Mouse (Mus musculus) G1E (cell line): ENCODE measurements around the gene Olfml1. TPM values are rescaled to one million over a fixed set of nuclear protein-coding genes. Genes with fewer than 3 reads are reported as not detected.

Experiments
- ATAC-seq: 2 replicates; pipeline ENCODE4 v1.8.0; 2016; ENCODE audit warnings: mild to moderate bottlenecking; ENCODE audit not compliant: insufficient number of reproducible peaks, poor library complexity, low FRiP score, severe bottlenecking; ENCODE audit errors: extremely low read depth
- DNase-seq: peaks from one replicate; pipeline ENCODE4 v3.0.0; 2012; ENCODE audit warnings: low spot score
- H3K27me3 ChIP-seq: 2 replicates; pipeline ENCODE4 v1.6.1; 2012; ENCODE audit warnings: mild to moderate bottlenecking, low read length, inconsistent platforms; ENCODE audit not compliant: insufficient read depth
- H3K36me3 ChIP-seq: replicated peaks from 2 replicates; pipeline ENCODE3; 2012; ENCODE audit warnings: mild to moderate bottlenecking, inconsistent platforms
- H3K4me1 ChIP-seq: 2 replicates; pipeline ENCODE4 v1.6.1; 2012; ENCODE audit warnings: low read depth, low read length, inconsistent platforms, mixed read lengths; ENCODE audit not compliant: insufficient read depth
- H3K4me3 ChIP-seq: 2 replicates; pipeline ENCODE4 v1.5.1; 2012; ENCODE audit warnings: low read depth, mild to moderate bottlenecking, inconsistent platforms, low read length, moderate library complexity, mixed read lengths
- H3K9me3 ChIP-seq: replicated peaks from 2 replicates; pipeline ENCODE4 v1.6.1; 2012; ENCODE audit warnings: inconsistent platforms
- CTCF ChIP-seq: IDR thresholded peaks from 2 replicates; pipeline ENCODE4 v1.5.1; 2012; ENCODE audit warnings: low read depth, low read length, inconsistent platforms, mixed read lengths
- GATA1 ChIP-seq: IDR thresholded peaks from 2 replicates; pipeline ENCODE4 v1.6.1; 2012; ENCODE audit warnings: borderline replicate concordance, low read length, inconsistent platforms, mixed read lengths
- GATA2 ChIP-seq: IDR thresholded peaks from 2 replicates; pipeline ENCODE4 v1.6.1; 2012; ENCODE audit warnings: low read depth, low read length, inconsistent platforms, borderline replicate concordance
- POLR2AphosphoS5 ChIP-seq: IDR thresholded peaks from 2 replicates; pipeline ENCODE4 v1.6.1; 2012; ENCODE audit warnings: low read depth, low read length, inconsistent platforms; ENCODE audit not compliant: insufficient replicate concordance
- TAL1 ChIP-seq: conservative IDR thresholded peaks from 2 replicates; pipeline ENCODE4 v1.6.1; 2012; ENCODE audit warnings: low read depth, low read length, inconsistent platforms, mixed read lengths
- polyA plus RNA-seq: library from polyadenylated mRNA; stranded (reverse); fragments of >175 nt; gene quantifications from 2 replicates; pipeline ENCODE4 v1.2.3, GENCODE M21; 2012
- total RNA-seq, 2 experiments: library from RNA; stranded (forward) in 1 of 2; stranded (reverse) in 1 of 2; fragments of 200-1000 nt in 1 of 2; fragments of >200 nt in 1 of 2; fragmentation: Nextera tagmentation in 1 of 2; gene quantifications; 2 replicates each; pipeline ENCODE4 v1.2.3; 2014 to 2017

The Olfml1 gene
- total and polyA plus RNA-seq, 3 experiments, result not detected

- Histone ChIP-seq H3K4me1 (no peaks in the 10 kb centered on the region), H3K36me3 (no peaks in the 10 kb centered on the region), H3K27me3 (no peaks in the 10 kb centered on the region), H3K4me3 (no peak overlapping the region), H3K9me3 (peaks cover 29% of the 10 kb centered on the region)
- DNase-seq, result no peak
- ATAC-seq, result no peak
- TF ChIP-seq GATA1, result no peak
- no peak for TF ChIP-seq TAL1
- TF ChIP-seq GATA2, result no peak
- no peak for TF ChIP-seq CTCF
- no peak for TF ChIP-seq POLR2AphosphoS5
Measured at GRCm38 (mm10) chr7:107625781-107626180, 58.5 kb downstream of the Olfml1 start.

- TF ChIP-seq GATA1, result no peak
- no peak for TF ChIP-seq POLR2AphosphoS5
- TF ChIP-seq CTCF, result no peak
- TF ChIP-seq GATA2, result no peak
- no peak for TF ChIP-seq TAL1
- Histone ChIP-seq H3K27me3 (no peaks in the 10 kb centered on the region), H3K9me3 (peaks cover 35% of the 10 kb centered on the region), H3K4me3 (no peak overlapping the region), H3K4me1 (no peaks in the 10 kb centered on the region), H3K36me3 (no peaks in the 10 kb centered on the region)
- ATAC-seq (no peak), DNase-seq (no peak)
Measured at GRCm38 (mm10) chr7:107628383-107628782, 61.1 kb downstream of the Olfml1 start.

- H3K9me3 ChIP-seq, result peaks cover 45% of the 10 kb centered on the region
- H3K4me3 ChIP-seq, result no peak overlapping the region
- TF ChIP-seq CTCF (no peak), GATA2 (no peak), GATA1 (no peak), TAL1 (no peak), POLR2AphosphoS5 (no peak)
- no peak for ATAC-seq
- H3K4me1 ChIP-seq, result no peaks in the 10 kb centered on the region
- no peaks in the 10 kb centered on the region for H3K27me3 ChIP-seq
- no peaks in the 10 kb centered on the region for H3K36me3 ChIP-seq
- DNase-seq, result no peak
Measured at GRCm38 (mm10) chr7:107633201-107633600, 66.0 kb downstream of the Olfml1 start.

- Histone ChIP-seq H3K27me3 (no peaks in the 10 kb centered on the region), H3K9me3 (peaks cover 40% of the 10 kb centered on the region), H3K4me1 (no peaks in the 10 kb centered on the region), H3K4me3 (no peak overlapping the region), H3K36me3 (no peaks in the 10 kb centered on the region)
- TF ChIP-seq POLR2AphosphoS5 (no peak), CTCF (no peak), TAL1 (no peak), GATA1 (no peak), GATA2 (no peak)
- ATAC-seq (no peak), DNase-seq (no peak)
Measured at GRCm38 (mm10) chr7:107637398-107637797, 70.2 kb downstream of the Olfml1 start.

- no peak for TF ChIP-seq CTCF
- no peak for TF ChIP-seq TAL1
- no peak for TF ChIP-seq POLR2AphosphoS5
- TF ChIP-seq GATA2, result no peak
- no peak for TF ChIP-seq GATA1
- no peak for ATAC-seq
Measured at GRCm38 (mm10) chr7:107638026-107638425, 70.8 kb downstream of the Olfml1 start.

More at GRCm38 (mm10) chr7:107638026-107638425, 70.8 kb downstream of the Olfml1 start:
- Histone ChIP-seq H3K9me3 (peaks cover 45% of the 10 kb centered on the region), H3K4me3 (no peak overlapping the region), H3K36me3 (no peaks in the 10 kb centered on the region), H3K4me1 (no peaks in the 10 kb centered on the region), H3K27me3 (no peaks in the 10 kb centered on the region)
- no peak for DNase-seq

Other genes starting within 250 kb of the Olfml1 start
- not detected in 2 replicates for gene Syt9, start 196.7 kb upstream of the Olfml1 start, total RNA-seq (2014; fragmentation: Nextera tagmentation)
- gene Syt9, start 196.7 kb upstream of the Olfml1 start, total RNA-seq (2017), result 0.05 TPM in 1 of 2 replicates, not detected in the other
- not detected in 2 replicates for gene Syt9, start 196.7 kb upstream of the Olfml1 start, polyA plus RNA-seq
- not detected in 2 replicates for gene Ppfibp2, start 27.8 kb downstream of the Olfml1 start, total RNA-seq (2014; fragmentation: Nextera tagmentation)
- 0.06 and 0.27 TPM in 2 replicates for gene Ppfibp2, start 27.8 kb downstream of the Olfml1 start, total RNA-seq (2017)
- not detected in 2 replicates for gene Ppfibp2, start 27.8 kb downstream of the Olfml1 start, polyA plus RNA-seq
- gene 5330417H12Rik, start 57.7 kb downstream of the Olfml1 start, total RNA-seq (2014; fragmentation: Nextera tagmentation), result not detected in 2 replicates
- gene 5330417H12Rik, start 57.7 kb downstream of the Olfml1 start, total RNA-seq (2017), result not detected in 2 replicates
- not detected in 2 replicates for gene 5330417H12Rik, start 57.7 kb downstream of the Olfml1 start, polyA plus RNA-seq
- gene Cyb5r2, start 190.6 kb downstream of the Olfml1 start, total RNA-seq (2014; fragmentation: Nextera tagmentation), result not detected in 2 replicates
- not detected in 2 replicates for gene Cyb5r2, start 190.6 kb downstream of the Olfml1 start, total RNA-seq (2017)
- gene Cyb5r2, start 190.6 kb downstream of the Olfml1 start, polyA plus RNA-seq, result not detected in 2 replicates
- gene Ovch2, start 233.8 kb downstream of the Olfml1 start, total RNA-seq (2014; fragmentation: Nextera tagmentation), result not detected in 2 replicates
- not detected in 2 replicates for gene Ovch2, start 233.8 kb downstream of the Olfml1 start, total RNA-seq (2017)
- gene Ovch2, start 233.8 kb downstream of the Olfml1 start, polyA plus RNA-seq, result not detected in 2 replicates
- not detected in 2 replicates for gene Olfr467, start 244.8 kb downstream of the Olfml1 start, total RNA-seq (2014; fragmentation: Nextera tagmentation)
- gene Olfr467, start 244.8 kb downstream of the Olfml1 start, total RNA-seq (2017), result 0.12 TPM in 1 of 2 replicates, not detected in the other
- gene Olfr467, start 244.8 kb downstream of the Olfml1 start, polyA plus RNA-seq, result not detected in 2 replicates